Mouse (Mus musculus) heart, adult 2 months (tissue): ENCODE measurements around the gene Ccdc97.
A peak's percentile ranks its signal among the peaks of the same experiment; 100 is the strongest.

Source experiments
- CTCF ChIP-seq: fragments of 200-600 bp; IDR thresholded peaks from 2 replicates; pipeline ENCODE4 v1.8.1; 2022; ENCODE audit warnings: antibody characterized with exemption, mild to moderate bottlenecking, moderate library complexity
- EP300 ChIP-seq: fragments of 200-500 bp; IDR thresholded peaks from 2 replicates; pipeline ENCODE4 v1.6.1; 2011; ENCODE audit warnings: low read depth, low read length, control low read depth; ENCODE audit not compliant: insufficient read depth
- POLR2A ChIP-seq: fragments of 200-500 bp; IDR thresholded peaks from 2 replicates; pipeline ENCODE4 v1.6.1; 2011; ENCODE audit warnings: mild to moderate bottlenecking, low read depth, low read length, control low read depth; ENCODE audit not compliant: insufficient read depth

DNA sequence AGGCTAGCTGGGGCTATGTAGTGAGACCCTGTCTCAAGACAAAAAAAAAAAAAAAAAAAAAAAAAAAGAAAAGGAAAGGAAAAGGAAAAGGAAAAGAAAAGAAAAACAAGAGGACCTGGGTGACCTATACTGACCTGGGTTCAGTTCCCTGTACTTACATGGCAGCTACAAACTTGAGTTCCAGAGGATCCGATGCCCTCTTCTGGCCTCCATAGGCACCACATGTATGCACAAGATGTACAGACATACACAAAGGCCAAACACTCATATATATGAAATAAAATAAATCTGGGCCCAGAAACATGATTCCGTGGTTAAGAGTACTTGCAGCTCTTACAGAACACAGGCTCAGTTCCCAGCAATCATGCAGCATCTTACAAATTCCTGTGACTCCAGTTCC, 18.0 kb upstream of the Ccdc97 start:
- TF ChIP-seq CTCF = peak; percentile 48
- no peak for TF ChIP-seq POLR2A
- no peak for TF ChIP-seq EP300
